Mouse (Mus musculus) layer of hippocampus, adult 8-10 months (tissue): ENCODE results near the gene Polrmt. TPM values are rescaled to one million over a fixed set of nuclear protein-coding genes. Genes with fewer than 3 reads are reported as not detected.

Source experiments
- DNase-seq, 2 experiments: peaks; one replicate each; pipeline ENCODE4 v3.0.0; 2022; ENCODE audit warnings: low spot score in 2 of 2
- total RNA-seq, 4 experiments: library from RNA; stranded (reverse); gene quantifications; 2 replicates each; pipeline ENCODE4 v1.2.4; 2022

Polrmt gene
- total RNA-seq, 4 experiments from 2014 or later: 44.5 to 58.2 (median 51.3) TPM

GRCm38 (mm10) chr10:79743650-79744365, 2.6 kb downstream of the Polrmt start:
- no peak for DNase-seq

DNA sequence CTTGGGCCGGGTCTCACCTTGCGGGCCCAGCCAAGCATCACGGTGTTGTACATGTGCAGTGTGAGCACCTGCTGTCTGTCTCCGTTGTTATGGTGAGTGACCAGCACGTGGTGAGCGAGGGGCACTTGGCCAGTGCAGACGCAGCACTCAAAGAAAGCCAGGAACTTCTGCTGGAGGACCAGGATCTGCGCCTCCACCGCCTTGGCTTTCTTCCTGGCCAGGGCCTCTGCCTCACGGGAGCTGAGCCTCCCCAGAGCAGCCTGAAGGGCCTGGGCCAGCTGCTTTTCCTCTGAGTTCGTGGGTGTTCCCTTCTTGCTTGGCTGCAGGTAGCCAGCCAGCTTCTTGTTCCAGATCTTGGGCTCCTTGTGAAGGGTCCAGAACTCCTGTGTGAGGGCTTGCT, 3.2 kb downstream of the Polrmt start:
- no peak for DNase-seq

DNA sequence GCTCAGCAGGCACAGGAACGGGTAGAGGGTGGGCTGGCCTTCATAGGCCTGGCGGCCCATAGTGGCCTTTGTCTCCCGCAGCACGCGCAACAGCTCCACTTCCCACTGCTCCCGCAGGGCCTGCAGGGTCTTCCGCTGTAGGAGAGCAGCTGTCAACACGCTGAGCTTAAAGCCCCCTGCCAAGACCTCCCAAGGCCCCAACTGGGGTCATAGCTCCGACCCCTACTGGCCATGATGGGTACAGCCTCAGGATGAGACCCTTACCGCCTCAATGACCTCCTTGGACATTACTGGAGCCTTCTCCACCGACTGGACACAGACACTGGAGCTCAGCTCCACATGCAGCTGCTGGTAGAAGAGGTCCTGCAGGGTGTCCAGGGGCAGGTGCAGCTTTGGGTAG, 5.5 kb downstream of the Polrmt start:
- no peak for DNase-seq

- no peak for DNase-seq
Observed at GRCm38 (mm10) chr10:79739234-79739633, 7.1 kb downstream of the Polrmt start.

- DNase-seq: no peak
Observed at GRCm38 (mm10) chr10:79738259-79738658, 8.1 kb downstream of the Polrmt start.

GRCm38 (mm10) chr10:79736706-79737105, 9.7 kb downstream of the Polrmt start:
- no peak for DNase-seq

GRCm38 (mm10) chr10:79735361-79735760, 11.0 kb downstream of the Polrmt start:
- no peak for DNase-seq

GRCm38 (mm10) chr10:79733847-79734246, 12.5 kb downstream of the Polrmt start:
- no peak for DNase-seq

- DNase-seq: no peak
Observed at GRCm38 (mm10) chr10:79732500-79732899, 13.9 kb downstream of the Polrmt start.

GRCm38 (mm10) chr10:79729357-79729965, 16.9 kb downstream of the Polrmt start:
- DNase-seq: peak; percentile 55 to 78

- peak in 1 of 2 experiments; percentile 66 for DNase-seq
Observed at GRCm38 (mm10) chr10:79728323-79729249, 17.8 kb downstream of the Polrmt start.

DNA sequence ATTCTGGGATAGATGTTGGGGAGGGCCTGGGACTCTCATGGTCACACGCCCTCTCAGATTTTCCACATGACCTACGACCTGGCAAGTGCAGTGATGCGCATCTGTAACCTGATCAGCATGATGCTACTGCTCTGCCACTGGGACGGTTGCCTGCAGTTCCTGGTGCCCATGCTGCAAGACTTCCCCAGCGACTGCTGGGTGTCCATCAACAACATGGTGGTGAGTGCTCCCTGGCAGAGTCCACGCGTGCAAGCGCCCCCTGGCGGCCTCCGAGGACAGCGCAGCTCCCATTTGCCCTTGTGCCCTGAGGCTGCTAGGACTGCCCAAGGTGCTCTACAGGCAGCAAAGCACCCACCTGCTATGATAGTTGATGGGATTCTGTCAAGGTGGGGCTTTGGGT, 20.3 kb downstream of the Polrmt start:
- DNase-seq: no peak

- DNase-seq: no peak
Observed at GRCm38 (mm10) chr10:79723692-79724091, 22.7 kb downstream of the Polrmt start.

- DNase-seq: no peak
Observed at GRCm38 (mm10) chr10:79723047-79723446, 23.3 kb downstream of the Polrmt start.

GRCm38 (mm10) chr10:79721089-79721488, 25.3 kb downstream of the Polrmt start:
- no peak for DNase-seq

DNA sequence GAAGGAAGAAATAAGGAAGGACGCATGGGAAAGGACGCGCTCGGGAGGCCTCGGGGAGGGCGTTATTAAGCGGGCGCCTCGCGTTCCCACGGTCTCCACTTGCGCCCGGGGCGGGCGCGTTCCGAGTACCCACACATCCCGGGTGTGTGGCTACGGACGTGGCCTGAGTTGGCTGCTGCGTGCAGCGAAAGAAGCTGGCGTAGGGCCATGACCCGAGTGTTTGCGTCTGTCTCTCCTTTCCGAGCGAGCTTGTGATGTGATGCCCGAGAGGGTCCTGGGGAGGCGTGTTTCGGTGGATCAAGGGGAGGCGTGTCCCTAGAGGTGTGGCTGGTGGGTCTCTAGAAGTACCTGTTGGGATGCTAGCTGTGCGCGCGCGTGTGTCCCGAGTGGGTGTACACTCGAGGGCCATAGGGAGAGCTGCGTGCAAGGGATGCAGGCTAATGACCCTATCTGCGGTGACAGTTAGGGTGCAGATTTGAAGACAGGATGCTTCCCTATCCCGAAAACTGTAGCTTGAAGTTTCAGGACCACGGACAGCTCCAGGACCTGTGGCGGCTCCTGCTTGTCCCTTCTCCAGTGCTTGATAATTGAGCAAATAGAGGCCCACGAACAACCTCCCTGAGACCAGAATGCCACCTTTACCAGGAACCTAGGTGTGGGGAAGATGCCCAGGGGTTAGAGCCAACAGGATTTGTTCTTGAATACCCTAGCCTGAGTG, 28.6 kb downstream of the Polrmt start:
- no peak for DNase-seq

DNA sequence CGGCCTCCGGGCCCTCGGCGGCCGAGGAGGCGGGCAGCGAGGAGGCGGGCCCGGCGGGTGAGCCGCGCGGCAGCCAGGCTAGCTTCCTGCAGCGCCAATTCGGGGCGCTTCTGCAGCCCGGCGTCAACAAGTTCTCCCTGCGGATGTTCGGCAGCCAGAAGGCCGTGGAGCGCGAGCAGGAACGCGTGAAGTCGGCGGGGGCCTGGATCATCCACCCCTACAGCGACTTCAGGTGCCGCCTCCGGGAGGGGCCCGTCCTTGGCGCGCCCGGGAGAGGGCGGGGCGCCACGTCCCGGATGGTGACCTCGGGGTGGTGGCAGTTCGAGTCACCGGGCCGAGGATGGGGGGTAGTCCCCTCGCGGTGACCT, 29.4 kb downstream of the Polrmt start:
- DNase-seq: no peak

DNA sequence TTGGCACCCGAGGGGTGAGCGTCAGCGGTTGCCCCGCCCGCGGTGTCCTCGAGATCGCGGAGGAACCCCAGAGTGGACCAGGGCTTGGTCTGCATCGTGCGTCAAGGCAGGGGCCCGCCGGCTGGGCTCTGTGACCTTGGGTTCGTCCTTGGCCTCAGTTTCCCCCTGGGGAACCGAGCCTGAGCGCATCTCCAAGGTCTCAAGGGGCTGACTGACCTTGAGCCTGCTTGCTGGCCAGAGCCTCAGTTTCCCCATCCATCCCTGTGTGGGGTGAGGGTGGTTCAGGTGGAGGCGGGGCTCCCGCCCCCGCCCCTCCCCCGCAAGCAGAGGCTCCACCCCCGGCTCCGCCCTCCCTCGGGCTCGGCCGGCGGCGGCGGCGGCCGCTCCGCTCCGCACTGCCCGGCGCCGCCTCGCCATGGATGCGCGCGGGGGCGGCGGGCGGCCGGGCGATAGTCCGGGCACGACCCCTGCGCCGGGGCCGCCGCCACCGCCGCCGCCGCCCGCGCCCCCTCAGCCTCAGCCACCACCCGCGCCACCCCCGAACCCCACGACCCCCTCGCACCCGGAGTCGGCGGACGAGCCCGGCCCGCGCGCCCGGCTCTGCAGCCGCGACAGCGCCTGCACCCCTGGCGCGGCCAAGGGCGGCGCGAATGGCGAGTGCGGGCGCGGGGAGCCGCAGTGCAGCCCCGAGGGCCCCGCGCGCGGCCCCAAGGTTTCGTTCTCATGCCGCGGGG, 30.0 kb downstream of the Polrmt start, which contains the start of gene Hcn2:
Hcn2 (plus strand) TSS at position 381 of the 734 bp plus-strand sequence.
- no peak for DNase-seq

GRCm38 (mm10) chr10:79714996-79715395, 31.4 kb downstream of the Polrmt start:
- DNase-seq: no peak

- no peak for DNase-seq
Observed at GRCm38 (mm10) chr10:79713163-79713562, 33.2 kb downstream of the Polrmt start.
